Mouse (Mus musculus) kidney, adult 2 months (tissue): ENCODE measurements around the gene Pafah1b1.

Experiments
- CTCF ChIP-seq: fragments of 200-500 bp; conservative IDR thresholded peaks from 2 replicates; pipeline ENCODE4 v1.5.1; 2011; ENCODE audit warnings: low read depth, mild to moderate bottlenecking, control low read depth, low read length, moderate library complexity, mixed read lengths; ENCODE audit not compliant: insufficient read depth, insufficient read length
- POLR2A ChIP-seq: fragments of 200-500 bp; IDR thresholded peaks from one replicate; pipeline ENCODE4 v1.6.1; 2011; ENCODE audit warnings: low read depth, low read length, control low read depth

DNA sequence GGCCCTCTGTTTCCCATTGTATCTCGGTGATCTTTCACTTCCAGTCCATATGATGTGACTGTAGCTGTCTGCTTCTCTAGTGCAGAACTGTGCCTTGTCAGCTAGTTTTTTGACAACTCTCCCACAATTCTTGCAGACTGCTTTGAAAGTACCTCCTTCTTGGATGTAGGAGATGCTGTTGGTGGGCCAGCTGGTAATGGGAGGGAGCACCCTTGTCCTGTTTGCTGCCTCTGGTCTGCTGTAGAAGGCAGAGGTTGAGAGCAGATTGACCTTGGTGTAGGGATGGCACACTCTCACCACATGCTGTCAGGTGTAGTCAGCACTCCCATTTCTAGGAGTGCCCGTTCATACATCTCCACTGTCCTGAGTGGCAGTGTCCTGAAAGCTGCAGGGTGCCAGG, 55.5 kb downstream of the Pafah1b1 start:
- TF ChIP-seq CTCF (no peak), POLR2A (no peak)
